Mouse (Mus musculus): ENCODE measurements around the gene Cntnap2. TPM values are rescaled to one million over a fixed set of nuclear protein-coding genes. Genes with fewer than 3 reads are reported as not detected.

Gene Cntnap2
- polyA plus RNA-seq, 1 experiment from 2014 or later = 19.5 TPM

DNA sequence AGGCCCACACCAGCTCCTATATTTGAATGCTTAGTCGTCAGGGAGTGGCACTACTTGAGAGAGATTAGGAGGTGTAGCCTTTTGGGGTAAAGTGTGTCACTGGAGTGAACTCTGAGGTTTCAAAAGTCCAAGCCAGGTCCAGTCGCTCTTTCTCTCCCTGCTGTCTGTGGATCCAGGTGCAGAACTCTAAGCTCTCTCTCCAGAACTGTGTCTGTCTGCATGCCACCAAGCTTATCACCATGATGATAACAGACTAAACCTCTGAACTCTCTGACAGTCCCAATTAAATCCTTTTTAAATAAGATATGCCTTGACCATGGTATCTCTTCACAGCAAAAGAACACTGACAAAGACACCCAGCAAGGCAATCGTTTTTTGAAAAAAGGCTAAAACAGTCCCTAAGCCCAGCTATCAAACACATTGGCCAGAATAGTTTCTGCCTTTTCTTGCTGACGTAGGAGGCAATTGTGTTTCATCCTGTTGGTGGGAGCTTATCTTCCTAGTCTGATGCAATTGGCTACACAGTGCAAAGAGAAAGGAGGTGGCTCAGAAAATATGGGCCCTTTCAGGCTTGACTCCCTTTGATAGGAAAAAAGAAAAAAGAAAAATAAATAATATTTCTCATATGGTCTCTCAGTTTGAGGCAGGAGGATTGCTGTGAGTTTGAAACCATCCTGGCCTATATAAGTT lies 2281.8 kb downstream of the Cntnap2 start:
- Histone ChIP-seq H3K4me2 (replicated peaks; ENCODE audit: low read depth, low read length) (no peak overlapping the region), H3K27me3 (ENCODE audit: control insufficient read depth, insufficient read depth, low read length) (no peaks in the 10 kb centered on the region), H3K9ac (ENCODE audit: low read depth, low read length) (no peak overlapping the region), H3K27ac (ENCODE audit: low read depth, low read length) (no peak overlapping the region), H3K36me3 (ENCODE audit: control insufficient read depth, insufficient read depth, low read length) (no peaks in the 10 kb centered on the region), H3K9me3 (ENCODE audit: control insufficient read depth, low read length) (no peaks in the 10 kb centered on the region), H3K4me1 (replicated peaks; ENCODE audit: control insufficient read depth, insufficient read depth, low read length) (no peaks in the 10 kb centered on the region), H3K4me3 (ENCODE audit: low read depth, low read length) (no peak overlapping the region)
- DNase-seq (ENCODE audit: low spot score) (no peak), ATAC-seq (ENCODE audit: low FRiP score) (no peak)
- WGBS = 74% methylated on average over 4 of the region's 4 CpGs

DNA sequence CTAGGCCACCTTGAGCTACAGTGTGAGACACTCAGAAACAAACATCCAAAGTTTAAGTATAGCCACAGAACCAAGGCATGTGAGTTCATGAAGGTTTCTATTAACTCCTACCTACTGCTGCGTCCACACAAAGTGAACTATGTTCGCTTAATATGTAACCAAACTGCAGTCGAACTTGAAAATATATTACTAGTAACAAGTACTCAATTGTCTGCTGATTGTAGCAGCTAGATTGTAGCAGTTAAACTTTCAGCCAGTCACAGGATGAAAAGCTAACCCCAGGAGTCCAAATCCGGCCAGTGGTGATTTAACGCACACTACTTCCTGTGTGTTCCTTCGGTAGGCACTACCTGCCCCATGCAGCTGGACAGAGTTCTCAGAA lies 2282.3 kb downstream of the Cntnap2 start:
- 78% methylated on average over 6 of the region's 6 CpGs for WGBS
- no peak for ATAC-seq (ENCODE audit: low FRiP score)

DNA sequence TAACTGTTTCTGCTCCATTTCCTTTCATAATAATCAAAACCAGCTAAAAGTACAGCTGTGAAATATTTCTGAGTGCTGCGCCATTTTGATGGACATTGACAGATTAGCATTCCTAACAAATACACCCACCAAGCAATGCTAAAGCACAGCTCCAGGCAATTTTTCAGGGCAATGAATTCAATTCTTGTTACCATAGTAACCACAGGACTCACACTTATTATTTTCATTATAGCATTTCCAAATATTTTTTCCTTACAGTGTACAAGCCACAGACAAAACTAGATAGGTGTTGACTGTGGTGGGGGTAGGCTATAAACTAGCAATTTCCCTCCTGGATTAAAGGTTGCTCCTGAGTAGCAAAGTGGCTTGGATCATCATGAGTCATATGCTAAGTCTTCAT lies 2284.1 kb downstream of the Cntnap2 start:
- Histone ChIP-seq H3K9me3 (ENCODE audit: control insufficient read depth, low read length) (no peaks in the 10 kb centered on the region), H3K36me3 (ENCODE audit: control insufficient read depth, insufficient read depth, low read length) (no peaks in the 10 kb centered on the region), H3K4me3 (ENCODE audit: low read depth, low read length) (no peak overlapping the region), H3K9ac (ENCODE audit: low read depth, low read length) (no peak overlapping the region), H3K4me1 (replicated peaks; ENCODE audit: control insufficient read depth, insufficient read depth, low read length) (no peaks in the 10 kb centered on the region), H3K4me2 (replicated peaks; ENCODE audit: low read depth, low read length) (no peak overlapping the region), H3K27me3 (ENCODE audit: control insufficient read depth, insufficient read depth, low read length) (no peaks in the 10 kb centered on the region), H3K27ac (ENCODE audit: low read depth, low read length) (no peak overlapping the region)
- DNase-seq (ENCODE audit: low spot score) (no peak), ATAC-seq (ENCODE audit: low FRiP score) (no peak)
- 89% methylated on average over 1 of the region's 1 CpGs for WGBS

More for the DNA sequence above, 2282.3 kb downstream of the Cntnap2 start:
- Histone ChIP-seq H3K4me2 (replicated peaks; ENCODE audit: low read depth, low read length) (no peak overlapping the region), H3K4me1 (replicated peaks; ENCODE audit: control insufficient read depth, insufficient read depth, low read length) (no peaks in the 10 kb centered on the region), H3K27ac (ENCODE audit: low read depth, low read length) (no peak overlapping the region), H3K36me3 (ENCODE audit: control insufficient read depth, insufficient read depth, low read length) (no peaks in the 10 kb centered on the region), H3K4me3 (ENCODE audit: low read depth, low read length) (no peak overlapping the region), H3K27me3 (ENCODE audit: control insufficient read depth, insufficient read depth, low read length) (no peaks in the 10 kb centered on the region), H3K9ac (ENCODE audit: low read depth, low read length) (no peak overlapping the region), H3K9me3 (ENCODE audit: control insufficient read depth, low read length) (no peaks in the 10 kb centered on the region)
- no peak for DNase-seq (ENCODE audit: low spot score)

DNA sequence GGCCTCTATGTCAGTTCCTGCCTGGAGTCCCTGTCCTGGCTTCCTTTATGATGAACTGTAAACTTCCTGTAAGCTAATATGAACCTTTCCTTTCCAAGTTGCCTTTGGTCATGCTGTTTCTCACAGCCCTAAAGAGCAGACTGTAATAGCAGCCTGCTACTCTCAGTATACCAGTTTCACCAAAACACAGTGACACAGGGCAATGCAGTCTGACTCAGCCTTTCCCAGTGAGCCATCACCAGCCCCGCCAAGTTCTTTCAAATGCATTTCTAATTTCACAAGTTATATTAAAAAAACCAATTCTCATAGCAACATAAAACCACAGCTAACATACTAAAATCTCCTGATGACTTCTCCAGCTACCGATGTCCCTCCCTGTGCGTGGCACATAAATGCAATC lies 2285.5 kb downstream of the Cntnap2 start:
- Histone ChIP-seq H3K27ac (ENCODE audit: low read depth, low read length) (no peak overlapping the region), H3K4me2 (replicated peaks; ENCODE audit: low read depth, low read length) (no peak overlapping the region), H3K4me3 (ENCODE audit: low read depth, low read length) (no peak overlapping the region), H3K27me3 (ENCODE audit: control insufficient read depth, insufficient read depth, low read length) (no peaks in the 10 kb centered on the region), H3K9me3 (ENCODE audit: control insufficient read depth, low read length) (no peaks in the 10 kb centered on the region), H3K4me1 (replicated peaks; ENCODE audit: control insufficient read depth, insufficient read depth, low read length) (no peaks in the 10 kb centered on the region), H3K36me3 (ENCODE audit: control insufficient read depth, insufficient read depth, low read length) (no peaks in the 10 kb centered on the region), H3K9ac (ENCODE audit: low read depth, low read length) (no peak overlapping the region)
- ATAC-seq (ENCODE audit: low FRiP score) (no peak), DNase-seq (ENCODE audit: low spot score) (no peak)
- WGBS = 87% methylated on average over 3 of the region's 3 CpGs

DNA sequence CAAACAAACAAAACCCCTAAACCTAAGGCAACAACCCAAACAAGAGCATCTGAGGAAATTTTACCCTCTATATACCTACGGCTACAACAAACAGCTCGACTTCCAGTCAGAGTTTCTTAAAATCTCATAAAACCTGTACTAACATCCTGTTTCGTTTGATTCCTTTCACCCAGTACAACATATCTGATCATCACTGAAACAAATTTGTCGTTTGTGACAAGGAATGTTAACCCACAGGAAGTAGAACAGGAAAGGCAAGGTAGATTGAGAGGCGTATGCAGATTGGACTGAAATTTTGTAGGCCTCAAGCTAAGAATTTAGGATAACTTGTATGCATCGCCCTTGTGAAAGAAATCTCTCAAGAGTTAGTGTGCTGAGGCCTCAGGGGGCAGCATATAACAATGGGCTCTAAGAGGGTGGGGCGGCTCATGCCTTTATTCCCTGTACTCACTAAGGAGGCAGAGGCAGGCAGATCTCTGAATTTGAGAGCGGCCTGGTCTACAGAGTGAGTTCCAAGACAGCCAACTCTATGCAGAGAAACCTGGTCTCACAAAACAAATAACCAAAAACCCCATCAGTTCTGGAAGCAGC lies 2291.0 kb downstream of the Cntnap2 start:
- H3K36me3 ChIP-seq (ENCODE audit: control insufficient read depth, insufficient read depth, low read length) = no peaks in the 10 kb centered on the region

More for the DNA sequence above, 2291.0 kb downstream of the Cntnap2 start:
- no peak for DNase-seq (ENCODE audit: low spot score)
- no peak overlapping the region for H3K4me3 ChIP-seq (ENCODE audit: low read depth, low read length)
- H3K4me1 ChIP-seq (replicated peaks; ENCODE audit: control insufficient read depth, insufficient read depth, low read length) = no peaks in the 10 kb centered on the region
- H3K9ac ChIP-seq (ENCODE audit: low read depth, low read length) = no peak overlapping the region
- no peak overlapping the region for H3K27ac ChIP-seq (ENCODE audit: low read depth, low read length)
- 91% methylated on average over 8 of the region's 8 CpGs for WGBS
- no peaks in the 10 kb centered on the region for H3K9me3 ChIP-seq (ENCODE audit: control insufficient read depth, low read length)
- H3K4me2 ChIP-seq (replicated peaks; ENCODE audit: low read depth, low read length) = no peak overlapping the region
- H3K27me3 ChIP-seq (ENCODE audit: control insufficient read depth, insufficient read depth, low read length) = no peaks in the 10 kb centered on the region
- ATAC-seq (ENCODE audit: low FRiP score) = no peak

Data from hindbrain, embryonic 11.5 days (tissue).